17 mouse cellular contexts compared by ENCODE assay signal in the genomic region with DNA sequence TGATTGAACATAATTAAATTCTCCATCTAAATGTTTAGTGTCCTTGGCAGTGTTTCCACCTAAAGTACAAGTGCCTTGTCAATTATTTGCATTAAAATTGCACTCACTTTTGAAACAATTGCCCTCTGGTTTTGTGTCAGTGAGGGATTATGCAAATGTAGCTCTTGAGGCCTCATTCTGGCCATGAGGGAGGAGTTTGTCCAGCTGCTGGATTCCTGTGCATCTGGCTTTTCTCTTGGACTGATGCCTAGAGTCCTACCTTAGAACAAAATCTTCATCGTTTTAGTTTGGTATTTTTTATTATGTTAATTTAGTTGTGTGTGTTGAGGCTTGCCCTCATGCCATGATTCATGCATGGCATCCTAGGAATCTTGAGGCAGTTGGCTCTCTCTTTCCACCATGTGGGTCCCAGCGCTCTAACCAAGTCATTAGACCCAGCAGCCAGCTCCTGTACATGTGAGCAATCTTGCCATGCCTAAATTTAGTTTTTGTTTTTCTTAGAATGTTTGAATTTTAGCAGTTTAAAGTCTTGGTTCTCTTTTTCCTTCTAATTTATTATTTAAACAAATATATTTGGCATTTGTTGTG.
DNase-seq lines count a peak whose midpoint lies in the region; ATAC-seq and TF ChIP-seq lines count a peak whose summit lies in the region.
"Had no signal": no experiment of that assay in that cellular context is flagged by ENCODE, and none has a peak within 500 bp of the region (broad histone marks: within the 10 kb centered on the region; RNA-seq: fewer than 3 reads in every experiment).

No protein-coding gene starts in this region.

- no peak overlapping the region for H3K4me2 ChIP-seq in forebrain, embryonic 13.5 days
- H3K4me2 ChIP-seq in forebrain, postnatal 0 days (ENCODE audit: low read depth) = no peak overlapping the region
- no peak overlapping the region for H3K4me2 ChIP-seq in midbrain, embryonic 13.5 days (replicated peaks)
- H3K4me2 ChIP-seq in liver, embryonic 11.5 days = no peak overlapping the region
- H3K4me2 ChIP-seq: heart, embryonic 11.5 days; heart, embryonic 15.5 days; hindbrain, embryonic 14.5 days; intestine, embryonic 15.5 days had no signal

- no peak overlapping the region for H3K27ac ChIP-seq in forebrain, embryonic 13.5 days
- H3K27ac ChIP-seq in forebrain, postnatal 0 days (ENCODE audit: low read depth, low read length) = no peak overlapping the region
- H3K27ac ChIP-seq in midbrain, embryonic 13.5 days = no peak overlapping the region
- H3K27ac ChIP-seq in liver, embryonic 11.5 days (ENCODE audit: low read depth, low read length) = no peak overlapping the region
- H3K27ac ChIP-seq: heart, adult 2 months; heart, embryonic 15.5 days; hindbrain, embryonic 10.5 days; hindbrain, embryonic 14.5 days; intestine, embryonic 15.5 days had no signal

- no peaks in the 10 kb centered on the region for H3K36me3 ChIP-seq in forebrain, embryonic 13.5 days (ENCODE audit: poor library complexity, severe bottlenecking)
- no peaks in the 10 kb centered on the region for H3K36me3 ChIP-seq in forebrain, postnatal 0 days (ENCODE audit: insufficient read depth)
- H3K36me3 ChIP-seq in midbrain, embryonic 13.5 days = no peaks in the 10 kb centered on the region
- no peaks in the 10 kb centered on the region for H3K36me3 ChIP-seq in liver, embryonic 11.5 days (ENCODE audit: control insufficient read depth, insufficient read depth, low read length)
- H3K36me3 ChIP-seq: heart, embryonic 15.5 days; hindbrain, embryonic 10.5 days; intestine, embryonic 15.5 days had no signal

- H3K27me3 ChIP-seq in forebrain, embryonic 13.5 days = no peaks in the 10 kb centered on the region
- H3K27me3 ChIP-seq in forebrain, postnatal 0 days (ENCODE audit: insufficient read depth, low read length) = no peaks in the 10 kb centered on the region
- no peaks in the 10 kb centered on the region for H3K27me3 ChIP-seq in midbrain, embryonic 13.5 days
- no peaks in the 10 kb centered on the region for H3K27me3 ChIP-seq in liver, embryonic 11.5 days (replicated peaks; ENCODE audit: control insufficient read depth, insufficient read depth, low read length)
- H3K27me3 ChIP-seq: heart, embryonic 15.5 days; intestine, embryonic 15.5 days had no signal

- 38% methylated on average over 2 of the region's 2 CpGs for WGBS in forebrain, embryonic 13.5 days
- 26% methylated on average over 2 of the region's 2 CpGs for WGBS in forebrain, postnatal 0 days
- 43% methylated on average over 2 of the region's 2 CpGs for WGBS in midbrain, embryonic 13.5 days
- 58% methylated on average over 2 of the region's 2 CpGs for WGBS in liver, embryonic 11.5 days

- no peak overlapping the region for H3K4me3 ChIP-seq in forebrain, embryonic 13.5 days
- no peak overlapping the region for H3K4me3 ChIP-seq in forebrain, postnatal 0 days (ENCODE audit: low read depth, low read length)
- H3K4me3 ChIP-seq in midbrain, embryonic 13.5 days (replicated peaks) = no peak overlapping the region
- no peak overlapping the region for H3K4me3 ChIP-seq in liver, embryonic 11.5 days (ENCODE audit: low read depth, low read length)
- H3K4me3 ChIP-seq: heart, adult 2 months; heart, embryonic 15.5 days; hindbrain, embryonic 10.5 days; intestine, embryonic 15.5 days had no signal

- no peak for DNase-seq in forebrain, postnatal 0 days
- DNase-seq in retina, postnatal 1 day = peak; percentile 7
- no peak for DNase-seq in retina, embryonic 14.5 days (ENCODE audit: low spot score)
- DNase-seq in liver, embryonic 11.5 days (ENCODE audit: low spot score) = no peak
- no peak for DNase-seq in gastrocnemius, postnatal 36 days
- DNase-seq: adrenal gland, postnatal 14 days; cerebellum, adult 18-20 months; cerebellum, adult 9-11 months; heart, adult 2 months; kidney, adult 18-20 months had no signal

- H3K9ac ChIP-seq in forebrain, embryonic 13.5 days = no peak overlapping the region
- H3K9ac ChIP-seq in forebrain, postnatal 0 days = no peak overlapping the region
- no peak overlapping the region for H3K9ac ChIP-seq in midbrain, embryonic 13.5 days (replicated peaks)
- no peak overlapping the region for H3K9ac ChIP-seq in liver, embryonic 11.5 days (ENCODE audit: low read depth, low read length)
- H3K9ac ChIP-seq: heart, embryonic 15.5 days; hindbrain, embryonic 14.5 days; intestine, embryonic 15.5 days had no signal

- TF ChIP-seq CTCF in forebrain, postnatal 0 days (IDR thresholded peaks at IDR 0.05; ENCODE audit: low read depth) = no peak

- H3K9me3 ChIP-seq in forebrain, embryonic 13.5 days (replicated peaks) = no peaks in the 10 kb centered on the region
- H3K9me3 ChIP-seq in forebrain, postnatal 0 days (ENCODE audit: low read length) = no peaks in the 10 kb centered on the region
- H3K9me3 ChIP-seq in midbrain, embryonic 13.5 days = no peaks in the 10 kb centered on the region
- no peaks in the 10 kb centered on the region for H3K9me3 ChIP-seq in liver, embryonic 11.5 days (ENCODE audit: control insufficient read depth, low read length)
- H3K9me3 ChIP-seq: heart, embryonic 15.5 days; hindbrain, embryonic 10.5 days; intestine, embryonic 15.5 days had no signal

- peak; percentile 71; the same call in 1 of the 2 replicates for ATAC-seq in forebrain, embryonic 13.5 days
- no peak for ATAC-seq in forebrain, postnatal 0 days
- ATAC-seq in midbrain, embryonic 13.5 days = peak; percentile 67
- no peak for ATAC-seq in liver, embryonic 11.5 days (replicated peaks; ENCODE audit: low FRiP score)
- ATAC-seq: intestine, embryonic 15.5 days had no signal

- intact Hi-C loops in gastrocnemius, postnatal 36 days (cut with DNase I) = no loop called here

- H3K4me1 ChIP-seq in forebrain, embryonic 13.5 days = peaks cover 5% of the 10 kb centered on the region
- H3K4me1 ChIP-seq in forebrain, postnatal 0 days (ENCODE audit: insufficient read depth) = no peaks in the 10 kb centered on the region
- peaks cover 8% of the 10 kb centered on the region; the same call in 1 of the 2 replicates for H3K4me1 ChIP-seq in midbrain, embryonic 13.5 days (replicated peaks)
- no peaks in the 10 kb centered on the region for H3K4me1 ChIP-seq in liver, embryonic 11.5 days (replicated peaks; ENCODE audit: control insufficient read depth, insufficient read depth, low read length)
- H3K4me1 ChIP-seq: heart, embryonic 15.5 days; hindbrain, embryonic 10.5 days; intestine, embryonic 15.5 days had no signal

Comparison
In these comparisons a context has a peak if more than half of its experiments do, and no peak if none do; other contexts are left out.
1. ATAC-seq: peak in forebrain, embryonic 13.5 days (single experiment) and midbrain, embryonic 13.5 days (single experiment); none in forebrain, postnatal 0 days (single experiment) and liver, embryonic 11.5 days (single experiment).